In genomic region chr12:79988401-79989358, GRCm38 (mm10) we compare ENCODE assay signal across 9 mouse cellular contexts.
DNase-seq lines count a peak whose midpoint lies in the region; ATAC-seq and TF ChIP-seq lines count a peak whose summit lies in the region.
"Had no signal": no experiment of that assay in that cellular context is flagged by ENCODE, and none has a peak within 500 bp of the region (broad histone marks: within the 10 kb centered on the region; RNA-seq: fewer than 3 reads in every experiment).

No protein-coding gene starts in this region.

- WGBS in forebrain, embryonic 10.5 days: 90% methylated on average over 11 of the region's 11 CpGs
- 87% methylated on average over 11 of the region's 11 CpGs for WGBS in forebrain, embryonic 11.5 days
- WGBS in hindbrain, postnatal 0 days: 44% methylated on average over 11 of the region's 11 CpGs
- WGBS in neural tube, embryonic 15.5 days: 67% methylated on average over 11 of the region's 11 CpGs

- no peaks in the 10 kb centered on the region for H3K36me3 ChIP-seq in forebrain, embryonic 10.5 days (replicated peaks)
- no peaks in the 10 kb centered on the region for H3K36me3 ChIP-seq in forebrain, embryonic 11.5 days (ENCODE audit: control insufficient read depth, insufficient read depth, low read length)
- H3K36me3 ChIP-seq in hindbrain, postnatal 0 days (ENCODE audit: insufficient read depth, low read length): no peaks in the 10 kb centered on the region
- no peaks in the 10 kb centered on the region for H3K36me3 ChIP-seq in neural tube, embryonic 15.5 days

- no peak for TF ChIP-seq CTCF in hindbrain, postnatal 0 days (IDR thresholded peaks at IDR 0.05; ENCODE audit: low read depth)

- H3K4me3 ChIP-seq in forebrain, embryonic 10.5 days: no peak overlapping the region
- no peak overlapping the region for H3K4me3 ChIP-seq in forebrain, embryonic 11.5 days (ENCODE audit: low read depth, low read length)
- H3K4me3 ChIP-seq in hindbrain, postnatal 0 days (ENCODE audit: low read length): no peak overlapping the region
- no peak overlapping the region for H3K4me3 ChIP-seq in neural tube, embryonic 15.5 days (replicated peaks)

- H3K9ac ChIP-seq in forebrain, embryonic 11.5 days (ENCODE audit: low read length): no peak overlapping the region
- H3K9ac ChIP-seq in hindbrain, postnatal 0 days (replicated peaks; ENCODE audit: low read length): no peak overlapping the region
- no peak overlapping the region for H3K9ac ChIP-seq in neural tube, embryonic 15.5 days (replicated peaks)

- peak overlapping the region; percentile 81 for H3K27ac ChIP-seq in forebrain, embryonic 10.5 days
- no peak overlapping the region for H3K27ac ChIP-seq in forebrain, embryonic 11.5 days (ENCODE audit: low read depth, low read length)
- H3K27ac ChIP-seq in hindbrain, postnatal 0 days: peak overlapping the region; percentile 80
- peak overlapping the region; percentile 60 for H3K27ac ChIP-seq in neural tube, embryonic 15.5 days (replicated peaks)

- no peaks in the 10 kb centered on the region for H3K27me3 ChIP-seq in forebrain, embryonic 10.5 days (ENCODE audit: poor library complexity, severe bottlenecking)
- no peaks in the 10 kb centered on the region for H3K27me3 ChIP-seq in forebrain, embryonic 11.5 days (ENCODE audit: control insufficient read depth, insufficient read depth, low read length)
- no peaks in the 10 kb centered on the region for H3K27me3 ChIP-seq in hindbrain, postnatal 0 days (ENCODE audit: insufficient read depth, low read length)
- no peaks in the 10 kb centered on the region for H3K27me3 ChIP-seq in neural tube, embryonic 15.5 days (replicated peaks)

- no peaks in the 10 kb centered on the region for H3K9me3 ChIP-seq in forebrain, embryonic 10.5 days
- H3K9me3 ChIP-seq in forebrain, embryonic 11.5 days (ENCODE audit: control insufficient read depth, low read length): no peaks in the 10 kb centered on the region
- H3K9me3 ChIP-seq in hindbrain, postnatal 0 days (ENCODE audit: low read length): no peaks in the 10 kb centered on the region
- H3K9me3 ChIP-seq in neural tube, embryonic 15.5 days (replicated peaks): no peaks in the 10 kb centered on the region

- intact Hi-C loops in gastrocnemius, postnatal 36 days (cut with DNase I): no loop called here

- no peak overlapping the region for H3K4me2 ChIP-seq in forebrain, embryonic 11.5 days (ENCODE audit: low read depth, low read length, severe bottlenecking)
- H3K4me2 ChIP-seq in hindbrain, postnatal 0 days (ENCODE audit: low read depth, low read length): no peak overlapping the region
- H3K4me2 ChIP-seq in neural tube, embryonic 15.5 days: no peak overlapping the region

- ATAC-seq in forebrain, embryonic 11.5 days (replicated peaks; ENCODE audit: low FRiP score): no peak
- peak; percentile 29; the same call in 1 of the 2 replicates for ATAC-seq in hindbrain, postnatal 0 days
- ATAC-seq in neural tube, embryonic 15.5 days (ENCODE audit: low FRiP score): peak; percentile 57; the same call in 1 of the 2 replicates

- peaks cover 65% of the 10 kb centered on the region for H3K4me1 ChIP-seq in forebrain, embryonic 10.5 days
- H3K4me1 ChIP-seq in forebrain, embryonic 11.5 days (replicated peaks; ENCODE audit: control insufficient read depth, insufficient read depth, low read length): no peaks in the 10 kb centered on the region; the same call in 1 of the 2 replicates
- peaks cover 15% of the 10 kb centered on the region; the same call in 1 of the 2 replicates for H3K4me1 ChIP-seq in hindbrain, postnatal 0 days (ENCODE audit: insufficient read depth, low read length)
- H3K4me1 ChIP-seq in neural tube, embryonic 15.5 days: peaks cover 48% of the 10 kb centered on the region

- DNase-seq in forebrain, embryonic 10.5 days (ENCODE audit: extremely low spot score, low spot score): no peak
- no peak for DNase-seq in forebrain, embryonic 11.5 days (ENCODE audit: low spot score)
- peak; percentile 59 for DNase-seq in ovary, postnatal 36 days (ENCODE audit: low spot score)
- no peak for DNase-seq in ovary, postnatal 10 days (ENCODE audit: low spot score)
- peak; percentile 76 for DNase-seq in hindbrain, postnatal 0 days (ENCODE audit: low spot score)
- no peak for DNase-seq in gastrocnemius, postnatal 36 days
- DNase-seq in layer of hippocampus, postnatal 10 days (ENCODE audit: low spot score in 2 of 2): no peak
- DNase-seq: cerebellum, adult 9-11 months had no signal

Comparison
In these comparisons a context has a peak if more than half of its experiments do, and no peak if none do; other contexts are left out.
1. DNase-seq: peak in ovary, postnatal 36 days (single experiment) and hindbrain, postnatal 0 days (single experiment); none in forebrain, embryonic 10.5 days (single experiment), forebrain, embryonic 11.5 days (single experiment), ovary, postnatal 10 days (single experiment), gastrocnemius, postnatal 36 days (0 of 2) and layer of hippocampus, postnatal 10 days (0 of 2).